Mouse (Mus musculus) liver, adult 2 months (tissue): ENCODE measurements around the gene Nmi. TPM values are rescaled to one million over a fixed set of nuclear protein-coding genes. Genes with fewer than 3 reads are reported as not detected.

Experiments used
- DNase-seq: peaks from one replicate; pipeline ENCODE4 v3.0.0-alpha.2; 2011; ENCODE audit warnings: low read depth, low spot score; ENCODE audit errors: extremely low read depth
- H3K27ac ChIP-seq: fragments of 200-500 bp; replicated peaks from 2 replicates; pipeline ENCODE4 v1.5.1; 2012; ENCODE audit warnings: low read depth, mild to moderate bottlenecking, control low read depth, inconsistent platforms, low read length; ENCODE audit not compliant: insufficient read depth
- H3K27me3 ChIP-seq: fragments of 200-500 bp; 2 replicates; pipeline ENCODE4 v1.6.1; 2012; ENCODE audit warnings: mild to moderate bottlenecking, moderate library complexity, low read length, inconsistent platforms; ENCODE audit not compliant: control insufficient read depth, insufficient read depth
- H3K36me3 ChIP-seq: fragments of 200-500 bp; 2 replicates; pipeline ENCODE4 v1.6.1; 2012; ENCODE audit warnings: low read length, inconsistent platforms; ENCODE audit not compliant: control insufficient read depth, insufficient read depth
- H3K4me1 ChIP-seq: fragments of 200-500 bp; 2 replicates; pipeline ENCODE4 v1.6.1; 2011; ENCODE audit warnings: low read length; ENCODE audit not compliant: control insufficient read depth, insufficient read depth
- H3K4me3 ChIP-seq: fragments of 200-500 bp; 2 replicates; pipeline ENCODE4 v1.5.1; 2011; ENCODE audit warnings: low read depth, mild to moderate bottlenecking, control low read depth, low read length, moderate library complexity; ENCODE audit not compliant: insufficient read depth
- H3K79me2 ChIP-seq: fragments of 200-500 bp; 2 replicates; pipeline ENCODE4 v1.6.1; 2012; ENCODE audit warnings: inconsistent platforms, mild to moderate bottlenecking, low read length, moderate library complexity; ENCODE audit not compliant: control insufficient read depth, insufficient read depth
- H3K9ac ChIP-seq: fragments of 200-500 bp; 2 replicates; pipeline ENCODE4 v1.6.1; 2012; ENCODE audit warnings: low read depth, mild to moderate bottlenecking, control low read depth, inconsistent platforms, low read length
- CTCF ChIP-seq: fragments of 200-500 bp; IDR thresholded peaks from 2 replicates; pipeline ENCODE4 v1.5.1; 2011; ENCODE audit warnings: low read depth, low read length, control low read depth
- POLR2A ChIP-seq: fragments of 200-500 bp; IDR thresholded peaks from 2 replicates; pipeline ENCODE4 v1.6.1; 2011; ENCODE audit warnings: low read length, control low read depth; ENCODE audit not compliant: insufficient read depth; ENCODE audit errors: extremely low read depth
- WGBS: fragments of 180-500 bp; shearing (Covaris S2); methylation state at CpG from one replicate; pipeline ENCODE4 v1.1.7; 2018; 5-methylcytosine and 5-hydroxymethylcytosine counted together
- polyA plus RNA-seq: library from polyadenylated mRNA; depleted of rRNA; stranded (reverse); fragments of >200 nt; gene quantifications from 2 replicates; pipeline ENCODE4 v1.2.3, GENCODE M21; 2012; rRNA removed
- total RNA-seq: library from RNA; depleted of rRNA; stranded (reverse); fragments of >200 nt; gene quantifications from 2 replicates; pipeline ENCODE4 v1.2.3, GENCODE M21; 2014; rRNA removed

Gene Nmi
- total and polyA plus RNA-seq, 2 experiments, result 5.9 to 54.2 TPM

DNA sequence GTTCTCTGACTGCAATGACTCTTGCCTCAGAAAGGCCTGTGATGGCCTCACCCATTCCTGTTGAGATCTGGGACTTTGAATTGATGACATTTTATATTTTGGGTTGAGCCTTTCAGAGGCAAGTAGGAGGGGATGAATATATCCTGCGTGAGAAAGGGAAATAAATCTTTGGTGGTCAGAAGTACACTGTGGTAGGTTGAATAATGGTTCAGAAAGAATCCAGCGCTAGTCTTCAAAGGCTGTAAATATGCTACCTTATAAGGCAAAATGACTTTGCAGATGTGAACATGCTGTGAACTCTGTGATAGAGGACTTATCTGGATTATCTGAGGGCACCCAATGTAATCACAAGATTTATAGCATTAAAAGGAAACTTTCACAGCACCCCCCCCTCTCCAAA lies 61.4 kb downstream of the Nmi start:
- H3K4me1 ChIP-seq, result no peaks in the 10 kb centered on the region

DNA sequence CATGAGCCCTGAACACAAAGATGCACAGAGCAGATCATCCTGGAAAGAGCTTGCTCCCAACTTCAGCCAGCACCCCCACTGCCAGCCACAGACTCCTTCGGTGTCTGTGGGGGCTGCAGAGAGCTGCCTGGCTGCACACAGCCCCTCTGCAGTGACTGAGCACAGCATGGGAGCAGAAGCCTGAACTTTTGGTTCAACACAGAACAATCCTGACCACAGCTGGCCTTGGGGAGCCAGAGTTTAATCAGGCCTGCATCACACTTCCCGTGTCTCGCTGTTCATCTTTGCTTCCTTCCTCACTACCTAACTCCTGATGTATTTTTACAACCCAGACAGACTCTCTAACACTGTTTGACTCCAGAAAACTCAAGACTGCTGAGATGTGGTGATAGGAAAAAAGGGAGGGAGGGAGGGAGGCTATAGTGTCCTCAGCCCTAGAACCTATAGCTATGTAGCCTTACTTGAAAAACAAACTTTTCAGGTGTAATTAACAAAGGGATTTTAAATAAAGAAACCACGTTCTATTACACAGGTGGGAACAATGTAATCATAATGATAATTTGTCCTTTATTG lies 65.7 kb downstream of the Nmi start:
- Histone ChIP-seq H3K36me3 (no peaks in the 10 kb centered on the region), H3K27me3 (no peaks in the 10 kb centered on the region), H3K4me1 (no peaks in the 10 kb centered on the region), H3K79me2 (no peaks in the 10 kb centered on the region), H3K9ac (no peak overlapping the region), H3K27ac (no peak overlapping the region), H3K4me3 (no peak overlapping the region)
- no peak for DNase-seq
- TF ChIP-seq CTCF (no peak), POLR2A (no peak)
- WGBS, result 79% methylated on average over 4 of the region's 4 CpGs

More for the DNA sequence above, 61.4 kb downstream of the Nmi start:
- no peak overlapping the region for H3K9ac ChIP-seq
- H3K27me3 ChIP-seq, result no peaks in the 10 kb centered on the region
- no peaks in the 10 kb centered on the region for H3K36me3 ChIP-seq
- H3K27ac ChIP-seq, result no peak overlapping the region
- H3K79me2 ChIP-seq, result no peaks in the 10 kb centered on the region
- DNase-seq, result no peak
- H3K4me3 ChIP-seq, result no peak overlapping the region
- TF ChIP-seq POLR2A (no peak), CTCF (no peak)
- WGBS, result 95% methylated on average over 2 of the region's 2 CpGs

DNA sequence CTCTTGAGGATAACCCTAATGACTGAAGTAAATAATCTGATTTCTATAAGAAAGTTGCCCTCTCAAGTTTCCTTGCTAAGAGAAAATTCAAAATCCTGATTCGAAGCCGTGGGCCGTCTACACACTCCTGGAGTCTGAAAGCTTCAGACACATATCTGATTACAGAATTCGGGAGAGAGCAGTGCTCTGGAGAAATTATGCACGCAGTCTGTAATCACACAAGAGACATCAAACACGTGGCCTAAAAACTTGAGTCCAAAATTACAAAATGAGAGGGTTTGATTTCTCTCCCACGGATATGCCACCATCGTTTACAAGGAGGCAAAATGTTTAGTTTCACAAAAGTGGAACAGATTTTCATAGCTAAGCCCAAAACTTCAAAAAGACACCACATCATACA lies 67.7 kb downstream of the Nmi start:
- WGBS, result 90% methylated on average over 8 of the region's 8 CpGs
- no peak for TF ChIP-seq CTCF
- TF ChIP-seq POLR2A, result no peak

More for the DNA sequence above, 67.7 kb downstream of the Nmi start:
- no peaks in the 10 kb centered on the region for H3K79me2 ChIP-seq
- no peaks in the 10 kb centered on the region for H3K4me1 ChIP-seq
- no peak overlapping the region for H3K9ac ChIP-seq
- DNase-seq, result no peak
- no peaks in the 10 kb centered on the region for H3K27me3 ChIP-seq
- no peak overlapping the region for H3K27ac ChIP-seq
- no peak overlapping the region for H3K4me3 ChIP-seq
- H3K36me3 ChIP-seq, result no peaks in the 10 kb centered on the region

Other genes with a start within 250 kb of the Nmi start
- gene Rbm43, start 38.3 kb downstream of the Nmi start, total RNA-seq, result 4.2 and 6.1 TPM in 2 replicates
- 2.2 and 2.3 TPM in 2 replicates for gene Rbm43, start 38.3 kb downstream of the Nmi start, polyA plus RNA-seq
- 0.09 and 0.13 TPM in 2 replicates for gene Tnfaip6, start 64.5 kb upstream of the Nmi start, total RNA-seq
- gene Tnfaip6, start 64.5 kb upstream of the Nmi start, polyA plus RNA-seq, result not detected in 2 replicates
- 12.8 and 13.3 TPM in 2 replicates for gene Rif1, start 99.3 kb upstream of the Nmi start, total RNA-seq
- gene Rif1, start 99.3 kb upstream of the Nmi start, polyA plus RNA-seq, result 0.54 and 1.1 TPM in 2 replicates